Mouse (Mus musculus) MEL (cell line): Measurements from ENCODE around the gene 1700006A11Rik. TPM values are rescaled to one million over a fixed set of nuclear protein-coding genes. Genes with fewer than 3 reads are reported as not detected.

Source experiments
- DNase-seq: peaks from one replicate; pipeline ENCODE4 v3.0.0; 2011; ENCODE audit warnings: low read depth, low spot score
- H3K27ac ChIP-seq: 2 replicates; pipeline ENCODE4 v1.5.1; 2012; ENCODE audit warnings: low read depth, mild to moderate bottlenecking, control low read depth, low read length, moderate library complexity; ENCODE audit not compliant: control insufficient read depth
- H3K27me3 ChIP-seq, 2 experiments: fragments of 150-350 bp in 1 of 2; sonication (generic) in 1 of 2; 2 replicates each; pipeline ENCODE4 v1.6.1; 2012; ENCODE audit warnings: low read length in 2 of 2, mild to moderate bottlenecking in 2 of 2, improper control_type of control experiment in 1 of 2, moderate library complexity in 1 of 2; ENCODE audit not compliant: insufficient read depth in 2 of 2, control insufficient read depth in 1 of 2
- H3K36me3 ChIP-seq, 2 experiments: 2 replicates each; pipeline ENCODE4 v1.6.1; 2012 to 2014; ENCODE audit warnings: low read length in 2 of 2, improper control_type of control experiment in 1 of 2, inconsistent platforms in 1 of 2, mild to moderate bottlenecking in 1 of 2; ENCODE audit not compliant: insufficient read depth in 2 of 2, control insufficient read depth in 1 of 2
- H3K4me1 ChIP-seq, 2 experiments: fragments of 150-350 bp in 1 of 2; sonication (generic) in 1 of 2; 2 replicates each; pipeline ENCODE4 v1.6.1; 2012; ENCODE audit warnings: low read length in 2 of 2, improper control_type of control experiment in 1 of 2, mild to moderate bottlenecking in 1 of 2; ENCODE audit not compliant: insufficient read depth in 2 of 2, control insufficient read depth in 1 of 2
- H3K4me3 ChIP-seq, 2 experiments: fragments of 150-350 bp in 1 of 2; sonication (generic) in 1 of 2; 2 replicates each; pipeline ENCODE4 v1.5.1; 2012; ENCODE audit warnings: low read depth in 2 of 2, low read length in 2 of 2, mild to moderate bottlenecking in 2 of 2, moderate library complexity in 2 of 2, control low read depth in 1 of 2, improper control_type of control experiment in 1 of 2; ENCODE audit not compliant: control insufficient read depth in 1 of 2, insufficient read depth in 1 of 2
- H3K79me2 ChIP-seq: 2 replicates; pipeline ENCODE4 v1.6.1; 2012; ENCODE audit warnings: mild to moderate bottlenecking, low read length, moderate library complexity; ENCODE audit not compliant: control insufficient read depth, poor library complexity, insufficient read depth
- H3K9ac ChIP-seq: 2 replicates; pipeline ENCODE4 v1.6.1; 2012; ENCODE audit warnings: low read depth, mild to moderate bottlenecking, control low read depth, low read length, moderate library complexity; ENCODE audit not compliant: control insufficient read depth, poor library complexity, severe bottlenecking
- H3K9me3 ChIP-seq: fragments of 150-350 bp; sonication (generic); replicated peaks from 2 replicates; pipeline ENCODE4 v1.6.1; 2012; ENCODE audit warnings: mild to moderate bottlenecking, low read length, improper control_type of control experiment, moderate library complexity; ENCODE audit not compliant: insufficient read depth
- CHD1 ChIP-seq: IDR thresholded peaks from 2 replicates; pipeline ENCODE4 v1.6.1; 2012; ENCODE audit warnings: low read depth, mild to moderate bottlenecking, inconsistent platforms, low read length, improper control_type of control experiment
- CTCF ChIP-seq, 3 experiments: IDR thresholded peaks in 2 of 3; conservative IDR thresholded peaks in 1 of 3; 2 replicates each; pipeline ENCODE4 v1.5.1; 2011 to 2012; ENCODE audit warnings: low read length in 3 of 3, low read depth in 2 of 3, mild to moderate bottlenecking in 2 of 3, improper control_type of control experiment in 1 of 3, inconsistent platforms in 1 of 3, mixed read lengths in 1 of 3, moderate library complexity in 1 of 3; ENCODE audit not compliant: control insufficient read depth in 1 of 3, insufficient read depth in 1 of 3, poor library complexity in 1 of 3, severe bottlenecking in 1 of 3
- E2F4 ChIP-seq: IDR thresholded peaks from 2 replicates; pipeline ENCODE4 v1.6.1; 2011; ENCODE audit warnings: low read depth, low read length, improper control_type of control experiment, borderline replicate concordance
- GATA1 ChIP-seq: IDR thresholded peaks from 2 replicates; pipeline ENCODE4 v1.6.1; 2011; ENCODE audit warnings: low read depth, low read length, improper control_type of control experiment
- JUND ChIP-seq: IDR thresholded peaks from 2 replicates; pipeline ENCODE4 v1.6.1; 2011; ENCODE audit warnings: low read depth, mild to moderate bottlenecking, improper control_type of control experiment, low read length
- KAT2A ChIP-seq: conservative IDR thresholded peaks from 2 replicates; pipeline ENCODE4 v1.6.1; 2012; ENCODE audit warnings: low read depth, low read length, improper control_type of control experiment, inconsistent platforms
- MAFK ChIP-seq: IDR thresholded peaks from 2 replicates; pipeline ENCODE4 v1.6.1; 2011; ENCODE audit warnings: low read depth, mild to moderate bottlenecking, low read length, improper control_type of control experiment, borderline replicate concordance
- MAZ ChIP-seq: IDR thresholded peaks from 2 replicates; pipeline ENCODE4 v1.6.1; 2012; ENCODE audit warnings: low read depth, mild to moderate bottlenecking, inconsistent platforms, low read length, improper control_type of control experiment
- MEF2A ChIP-seq: IDR thresholded peaks from 2 replicates; pipeline ENCODE4 v1.6.1; 2014; ENCODE audit warnings: low read depth, mild to moderate bottlenecking, inconsistent platforms, low read length, improper control_type of control experiment; ENCODE audit not compliant: poor library complexity, insufficient replicate concordance, severe bottlenecking; ENCODE audit errors: extremely low read depth
- MXI1 ChIP-seq: IDR thresholded peaks from 2 replicates; pipeline ENCODE4 v1.6.1; 2011; ENCODE audit warnings: mild to moderate bottlenecking, low read depth, low read length, improper control_type of control experiment
- MYB ChIP-seq: IDR thresholded peaks from 2 replicates; pipeline ENCODE4 v1.6.1; 2011; ENCODE audit warnings: mild to moderate bottlenecking, low read depth, low read length, improper control_type of control experiment
- NRF1 ChIP-seq: IDR thresholded peaks from 2 replicates; pipeline ENCODE4 v1.6.1; 2014; ENCODE audit warnings: low read depth, mild to moderate bottlenecking, inconsistent platforms, low read length, improper control_type of control experiment, moderate library complexity; ENCODE audit not compliant: poor library complexity, insufficient read depth, severe bottlenecking
- POLR2A ChIP-seq, 2 experiments: IDR thresholded peaks; 2 replicates each; pipeline ENCODE4 v1.6.1; 2011 to 2012; ENCODE audit warnings: low read length in 2 of 2, mild to moderate bottlenecking in 2 of 2, control low read depth in 1 of 2, improper control_type of control experiment in 1 of 2, low read depth in 1 of 2, moderate library complexity in 1 of 2; ENCODE audit not compliant: control insufficient read depth in 1 of 2, insufficient read depth in 1 of 2, poor library complexity in 1 of 2
- POLR2AphosphoS2 ChIP-seq: IDR thresholded peaks from 2 replicates; pipeline ENCODE4 v1.6.1; 2011; ENCODE audit warnings: low read length, improper control_type of control experiment
- POLR2AphosphoS5 ChIP-seq: IDR thresholded peaks from 2 replicates; pipeline ENCODE4 v1.6.1; 2012; ENCODE audit warnings: low read depth, borderline replicate concordance, mild to moderate bottlenecking, inconsistent platforms, low read length, moderate library complexity, mixed read lengths
- RAD21 ChIP-seq: IDR thresholded peaks from 2 replicates; pipeline ENCODE4 v1.6.1; 2011; ENCODE audit warnings: mild to moderate bottlenecking, low read depth, low read length, improper control_type of control experiment
- RCOR1 ChIP-seq: IDR thresholded peaks from 2 replicates; pipeline ENCODE4 v1.6.1; 2012; ENCODE audit warnings: low read depth, mild to moderate bottlenecking, inconsistent platforms, low read length, improper control_type of control experiment
- SMC3 ChIP-seq: IDR thresholded peaks from 2 replicates; pipeline ENCODE4 v1.6.1; 2011; ENCODE audit warnings: low read depth, low read length, improper control_type of control experiment
- TAL1 ChIP-seq: IDR thresholded peaks from 2 replicates; pipeline ENCODE4 v1.6.1; 2012; ENCODE audit warnings: mild to moderate bottlenecking, inconsistent platforms, low read length, moderate library complexity, mixed read lengths
- UBTF ChIP-seq: IDR thresholded peaks from 2 replicates; pipeline ENCODE4 v1.6.1; 2012; ENCODE audit warnings: low read depth, mild to moderate bottlenecking, inconsistent platforms, low read length, improper control_type of control experiment, moderate library complexity, borderline replicate concordance; ENCODE audit not compliant: insufficient read depth
- USF2 ChIP-seq, 2 experiments: IDR thresholded peaks; 2 replicates each; pipeline ENCODE4 v1.6.1; 2011 to 2012; ENCODE audit warnings: improper control_type of control experiment in 2 of 2, low read length in 2 of 2, borderline replicate concordance in 1 of 2, inconsistent platforms in 1 of 2, low read depth in 1 of 2, mild to moderate bottlenecking in 1 of 2; ENCODE audit not compliant: insufficient read depth in 1 of 2
- ZC3H11A ChIP-seq: IDR thresholded peaks from 2 replicates; pipeline ENCODE4 v1.6.1; 2012; ENCODE audit warnings: low read depth, mild to moderate bottlenecking, inconsistent platforms, low read length, improper control_type of control experiment
- ZKSCAN1 ChIP-seq: IDR thresholded peaks from 2 replicates; pipeline ENCODE4 v1.6.1; 2012; ENCODE audit warnings: low read depth, mild to moderate bottlenecking, inconsistent platforms, low read length, improper control_type of control experiment, moderate library complexity
- ZMIZ1 ChIP-seq: IDR thresholded peaks from 2 replicates; pipeline ENCODE4 v1.6.1; 2012; ENCODE audit warnings: low read depth, mild to moderate bottlenecking, inconsistent platforms, low read length, improper control_type of control experiment, moderate library complexity
- ZNF384 ChIP-seq: IDR thresholded peaks from 2 replicates; pipeline ENCODE4 v1.6.1; 2012; ENCODE audit warnings: low read depth, mild to moderate bottlenecking, inconsistent platforms, low read length, improper control_type of control experiment
- polyA plus RNA-seq, 2 experiments: library from polyadenylated mRNA; stranded (reverse) in 1 of 2; unstranded in 1 of 2; fragments of >175 nt in 1 of 2; fragments of >200 nt in 1 of 2; gene quantifications; 2 replicates each; pipeline versions ENCODE4 v1.2.1 to v1.2.4; 2012; ENCODE audit warnings: low replicate concordance in 2 of 2, low read depth in 1 of 2; ENCODE audit not compliant: insufficient read length in 2 of 2, insufficient read depth in 1 of 2, missing spikeins in 1 of 2
- total RNA-seq: library from RNA; depleted of rRNA; stranded (reverse); fragments of 300-350 nt; gene quantifications from 2 replicates; pipeline ENCODE4 v1.2.3, GENCODE M21; 2012

The 1700006A11Rik gene
- total and polyA plus RNA-seq, 3 experiments: not detected

DNA sequence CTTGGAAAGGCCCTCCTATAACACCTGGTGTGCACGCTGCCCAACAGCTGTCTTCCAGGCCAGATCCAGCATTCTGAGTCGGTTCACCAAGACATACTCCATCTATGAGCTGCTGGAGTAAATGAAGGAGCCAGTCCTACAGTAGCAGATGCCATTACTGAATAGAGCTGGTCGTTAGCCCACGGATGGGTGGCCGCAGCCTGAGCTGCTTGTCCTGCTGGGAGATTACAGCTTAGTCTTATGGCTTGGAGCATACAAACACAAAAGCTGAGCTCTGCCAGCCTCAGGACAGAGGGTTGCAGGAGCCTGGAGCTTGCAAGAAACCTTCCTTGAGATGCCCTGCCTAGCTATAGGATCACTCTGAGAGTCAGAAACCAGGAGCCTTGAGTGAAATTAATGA is 33.6 kb downstream of the 1700006A11Rik start:
- no peak overlapping the region for H3K4me3 ChIP-seq
- H3K4me1 ChIP-seq: no peaks in the 10 kb centered on the region
- no peaks in the 10 kb centered on the region for H3K79me2 ChIP-seq
- H3K27me3 ChIP-seq: no peaks in the 10 kb centered on the region
- H3K27ac ChIP-seq: no peak overlapping the region
- no peak for DNase-seq
- no peaks in the 10 kb centered on the region for H3K36me3 ChIP-seq
- no peaks in the 10 kb centered on the region for H3K9me3 ChIP-seq
- H3K9ac ChIP-seq: no peak overlapping the region
- TF ChIP-seq CHD1: no peak
- no peak for TF ChIP-seq UBTF
- no peak for TF ChIP-seq TAL1
- TF ChIP-seq ZKSCAN1: no peak
- TF ChIP-seq RCOR1: no peak
- TF ChIP-seq NRF1: no peak
- no peak for TF ChIP-seq RAD21
- no peak for TF ChIP-seq MAFK
- no peak for TF ChIP-seq POLR2AphosphoS2
- TF ChIP-seq MEF2A: no peak
- TF ChIP-seq ZC3H11A: no peak
- TF ChIP-seq POLR2A (IDR thresholded peaks at IDR 0.05; ENCODE audit: control insufficient read depth in 1 of 2, insufficient read depth in 1 of 2, low read depth in 1 of 2, low read length in 2 of 2, poor library complexity in 1 of 2): no peak
- no peak for TF ChIP-seq ZMIZ1
- TF ChIP-seq, all 39 proteins: peak for 0

DNA sequence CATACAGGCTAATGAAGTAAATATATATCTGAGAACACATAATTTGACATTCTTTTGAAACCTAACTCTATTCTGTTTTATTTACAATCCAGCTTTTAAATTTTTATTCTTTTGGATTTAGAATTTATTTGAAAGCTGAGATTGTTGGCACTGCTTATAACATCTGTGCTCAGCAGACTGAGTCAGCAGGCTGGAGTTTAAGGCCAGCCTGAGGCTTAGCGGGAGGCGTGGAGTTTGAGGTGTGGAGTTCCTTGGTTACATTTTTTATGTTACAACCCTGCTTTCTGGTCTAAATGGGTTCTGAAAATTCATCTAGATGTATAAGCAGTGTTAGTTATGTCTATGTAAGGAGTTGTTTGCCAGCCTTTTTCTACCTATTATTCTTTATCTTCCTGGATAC is 35.7 kb downstream of the 1700006A11Rik start:
- no peak for DNase-seq
- Histone ChIP-seq H3K27ac (no peak overlapping the region), H3K36me3 (no peaks in the 10 kb centered on the region), H3K9ac (no peak overlapping the region), H3K27me3 (no peaks in the 10 kb centered on the region), H3K4me1 (no peaks in the 10 kb centered on the region), H3K4me3 (no peak overlapping the region), H3K79me2 (no peaks in the 10 kb centered on the region), H3K9me3 (no peaks in the 10 kb centered on the region)
- TF ChIP-seq KAT2A (no peak), MAZ (no peak), MYB (no peak), POLR2AphosphoS2 (no peak), POLR2AphosphoS5 (no peak), MXI1 (no peak), GATA1 (no peak), ZKSCAN1 (no peak), CTCF (IDR thresholded peaks at IDR 0.05 in 2 of 3, conservative IDR thresholded peaks at IDR 0.05 in 1 of 3; ENCODE audit: control insufficient read depth in 1 of 3, insufficient read depth in 1 of 3, low read depth in 2 of 3, low read length in 3 of 3, poor library complexity in 1 of 3, severe bottlenecking in 1 of 3) (no peak), UBTF (no peak), JUND (no peak), USF2 (IDR thresholded peaks at IDR 0.05; ENCODE audit: borderline replicate concordance in 1 of 2, insufficient read depth in 1 of 2, low read depth in 1 of 2, low read length in 2 of 2) (no peak), SMC3 (no peak), E2F4 (no peak), ZNF384 (no peak), ZC3H11A (no peak)
